In the genomic region with DNA sequence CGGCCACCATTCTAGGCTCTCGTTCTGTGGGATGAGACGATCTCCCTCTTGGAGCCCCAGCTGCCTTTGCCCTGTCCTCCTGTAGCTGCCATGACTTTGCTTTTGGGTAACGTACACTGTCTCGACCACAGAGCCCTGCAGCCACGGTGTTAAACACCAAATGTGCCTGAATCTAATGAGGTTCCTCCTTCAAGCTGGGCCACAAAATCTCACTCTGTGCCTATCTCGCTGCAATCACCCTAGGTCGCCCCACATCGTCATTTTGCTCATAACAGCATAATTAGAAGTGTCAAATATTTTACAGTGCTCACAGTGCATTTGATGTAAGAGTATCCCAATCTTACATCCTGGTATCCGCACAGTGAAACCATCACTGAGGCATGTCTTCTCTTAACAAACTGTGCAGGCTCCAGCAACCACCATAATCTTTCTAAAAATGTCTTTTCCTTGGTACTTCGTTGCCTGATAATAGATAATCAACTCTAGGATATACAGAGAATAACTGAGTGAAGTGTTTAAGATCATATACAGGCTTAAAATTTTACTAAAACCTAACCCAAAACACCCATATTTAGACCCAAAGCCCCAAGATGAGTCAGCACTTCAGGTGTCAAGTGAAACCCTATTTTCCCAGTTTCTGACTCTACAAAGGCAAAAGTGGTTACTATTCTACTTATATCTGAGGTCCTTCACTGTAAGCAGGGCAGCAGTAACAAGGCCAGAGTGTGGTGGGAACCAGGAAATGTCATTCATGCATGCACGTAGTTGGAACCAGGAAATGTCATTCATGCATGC, we compare ENCODE assay signal across 19 mouse cellular contexts.
DNase-seq lines count a peak whose midpoint lies in the region; ATAC-seq lines count a peak whose summit lies in the region.
"Had no signal": no experiment of that assay in that cellular context is flagged by ENCODE, and none has a peak within 500 bp of the region (broad histone marks: within the 10 kb centered on the region; RNA-seq: fewer than 3 reads in every experiment).

No protein-coding gene starts in this region.

- H3K9me3 ChIP-seq in heart, embryonic 10.5 days, result no peaks in the 10 kb centered on the region
- H3K9me3 ChIP-seq in heart, embryonic 11.5 days (replicated peaks; ENCODE audit: control insufficient read depth, low read length), result no peaks in the 10 kb centered on the region
- no peaks in the 10 kb centered on the region for H3K9me3 ChIP-seq in megakaryocyte, embryonic 14.5 days
- H3K9me3 ChIP-seq: embryonic facial prominence, embryonic 10.5 days; forebrain, embryonic 13.5 days; hindbrain, embryonic 15.5 days had no signal

- H3K27me3 ChIP-seq in heart, embryonic 10.5 days (ENCODE audit: insufficient read depth, poor library complexity, severe bottlenecking), result no peaks in the 10 kb centered on the region
- H3K27me3 ChIP-seq in heart, embryonic 11.5 days (ENCODE audit: control insufficient read depth, insufficient read depth, low read length), result no peaks in the 10 kb centered on the region
- peaks cover 3% of the 10 kb centered on the region for H3K27me3 ChIP-seq in megakaryocyte, embryonic 14.5 days (replicated peaks)
- H3K27me3 ChIP-seq: forebrain, embryonic 13.5 days; hindbrain, embryonic 15.5 days; Patski had no signal

- H3K27ac ChIP-seq in heart, embryonic 10.5 days, result no peak overlapping the region
- no peak overlapping the region for H3K27ac ChIP-seq in heart, embryonic 11.5 days (ENCODE audit: low read depth, low read length)
- H3K27ac ChIP-seq: embryonic facial prominence, embryonic 10.5 days; forebrain, embryonic 13.5 days; gastrocnemius, adult 2 months; hindbrain, embryonic 15.5 days had no signal

- no peak overlapping the region for H3K4me3 ChIP-seq in heart, embryonic 10.5 days
- H3K4me3 ChIP-seq in heart, embryonic 11.5 days (ENCODE audit: low read depth, low read length), result no peak overlapping the region
- peak overlapping the region; percentile 60 for H3K4me3 ChIP-seq in megakaryocyte, embryonic 14.5 days (replicated peaks)
- H3K4me3 ChIP-seq: embryonic facial prominence, embryonic 10.5 days; forebrain, embryonic 13.5 days; gastrocnemius, adult 2 months; hindbrain, embryonic 15.5 days had no signal

- WGBS in heart, embryonic 10.5 days, result 85% methylated on average over 12 of the region's 12 CpGs
- 79% methylated on average over 12 of the region's 12 CpGs for WGBS in heart, embryonic 11.5 days (ENCODE audit: insufficient replicate concordance)

- H3K4me2 ChIP-seq in heart, embryonic 11.5 days, result no peak overlapping the region
- H3K4me2 ChIP-seq: forebrain, embryonic 13.5 days; hindbrain, embryonic 15.5 days had no signal

- no peaks in the 10 kb centered on the region for H3K36me3 ChIP-seq in heart, embryonic 10.5 days
- H3K36me3 ChIP-seq in heart, embryonic 11.5 days (ENCODE audit: control insufficient read depth, insufficient read depth, low read length), result no peaks in the 10 kb centered on the region
- no peaks in the 10 kb centered on the region for H3K36me3 ChIP-seq in megakaryocyte, embryonic 14.5 days (replicated peaks; ENCODE audit: low read length)
- H3K36me3 ChIP-seq: embryonic facial prominence, embryonic 10.5 days; hindbrain, embryonic 15.5 days had no signal

- H3K9ac ChIP-seq in heart, embryonic 11.5 days (ENCODE audit: low read depth, low read length), result no peak overlapping the region
- H3K9ac ChIP-seq: forebrain, embryonic 13.5 days; hindbrain, embryonic 15.5 days had no signal

- ATAC-seq in heart, embryonic 11.5 days (replicated peaks; ENCODE audit: insufficient number of reproducible peaks, low FRiP score, low TSS enrichment), result no peak
- ATAC-seq in megakaryocyte, adult 5-6 weeks (ENCODE audit: poor library complexity, severe bottlenecking), result no peak
- peak; percentile 33 to 36; a peak in 2 of 4 replicates for ATAC-seq in hematopoietic stem cell, adult 5-6 weeks (replicated peaks in 1 of 2; ENCODE audit: insufficient read depth in 1 of 2, low FRiP score in 2 of 2, low TSS enrichment in 1 of 2, low read depth in 1 of 2, poor library complexity in 2 of 2, severe bottlenecking in 2 of 2)
- ATAC-seq: activated CD4-positive, CD25-positive, alpha-beta regulatory T cell, adult 4 months; forebrain, embryonic 13.5 days; Patski had no signal

- peaks cover 15% of the 10 kb centered on the region for H3K4me1 ChIP-seq in heart, embryonic 10.5 days
- H3K4me1 ChIP-seq in heart, embryonic 11.5 days (ENCODE audit: control insufficient read depth, insufficient read depth, low read length), result 0 out of 2 replicates have a peak, but pooled peaks cover 7% of the 10 kb centered on the region
- peaks cover 85% of the 10 kb centered on the region for H3K4me1 ChIP-seq in megakaryocyte, embryonic 14.5 days
- H3K4me1 ChIP-seq: forebrain, embryonic 13.5 days had no signal

- DNase-seq in heart, embryonic 10.5 days (ENCODE audit: low spot score), result peak; percentile 59
- DNase-seq in A20 (ENCODE audit: low read depth, low spot score), result peak; percentile 7
- no peak for DNase-seq in adrenal gland, postnatal 10 days
- no peak for DNase-seq in layer of hippocampus, adult 9-10 months (ENCODE audit: low spot score)
- DNase-seq: adrenal gland, postnatal 25 days; cerebellum, adult 18-20 months; cerebellum, adult 9-11 months; cerebellum, postnatal 36 days; gastrocnemius, adult 2 months; gastrocnemius, postnatal 25 days had no signal

Comparison
In these comparisons a context has a peak if more than half of its experiments do, and no peak if none do; other contexts are left out.
1. DNase-seq: peak in heart, embryonic 10.5 days (single experiment) and A20 (single experiment); none in adrenal gland, postnatal 10 days (single experiment) and layer of hippocampus, adult 9-10 months (single experiment).
2. ATAC-seq: peak in hematopoietic stem cell, adult 5-6 weeks (2 of 2); none in heart, embryonic 11.5 days (single experiment) and megakaryocyte, adult 5-6 weeks (single experiment).